In the genomic region with DNA sequence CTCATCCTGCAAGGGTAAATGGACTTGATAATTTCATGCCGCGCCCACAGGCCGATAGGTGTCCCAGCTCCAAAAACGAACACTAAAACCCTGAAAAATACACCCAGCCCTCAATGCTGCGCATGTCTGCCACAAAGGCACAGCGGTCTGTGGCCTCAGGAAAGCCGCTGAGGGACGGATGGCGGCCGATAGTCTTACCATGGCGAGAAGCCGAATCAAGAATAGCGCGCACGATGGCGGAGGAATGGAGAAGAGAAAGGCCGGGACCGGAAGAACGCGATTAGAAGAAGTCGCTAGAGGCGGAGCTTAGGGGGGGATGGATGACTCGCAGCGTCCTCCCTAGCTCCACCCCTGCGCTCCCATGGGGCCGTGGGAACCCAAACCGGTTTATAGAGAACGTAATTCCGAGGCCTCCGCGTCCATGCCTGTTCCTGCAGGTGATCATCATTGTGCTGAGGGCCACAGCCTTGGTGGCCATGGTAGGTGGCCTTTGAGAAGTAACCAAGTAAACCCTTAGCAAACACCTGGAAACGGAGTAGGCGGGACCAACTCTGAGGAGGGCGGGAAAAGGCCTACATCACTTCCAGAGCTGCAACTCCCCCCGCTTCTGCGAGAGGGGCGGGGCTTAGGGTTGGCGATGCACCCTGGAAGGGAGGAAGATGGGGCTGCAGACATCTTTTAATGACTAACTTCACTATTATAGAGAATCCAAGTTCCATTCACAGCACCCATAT, we compare ENCODE assay signal across 8 mouse cellular contexts. TPM values are rescaled to one million over a fixed set of nuclear protein-coding genes. Genes with fewer than 3 reads are reported as not detected.
DNase-seq lines count a peak whose midpoint lies in the region; ATAC-seq and TF ChIP-seq lines count a peak whose summit lies in the region.

A gene (minus strand): TSS at position 476 of the 734 bp plus-strand sequence.

- DNase-seq in A20 (ENCODE audit: low read depth, low spot score) (peak; percentile 92), liver (peak; percentile 91)
- peak; percentile 84 to 91 for DNase-seq in heart, adult 9 months (ENCODE audit: low spot score in 2 of 2)
- DNase-seq in spleen, postnatal 4 days (ENCODE audit: low spot score in 2 of 2): peak; percentile 86 to 89

- no peak for TF ChIP-seq CTCF in bone marrow macrophage, adult 2 months (IDR thresholded peaks at IDR 0.05; ENCODE audit: low read depth, low read length)
- no peak for TF ChIP-seq CTCF in embryonic fibroblast, embryonic 13.5 days (IDR thresholded peaks at IDR 0.05; ENCODE audit: borderline replicate concordance, insufficient read depth, low read length)

- H3K27ac ChIP-seq in bone marrow macrophage, adult 2 months (ENCODE audit: insufficient read depth, low read depth, low read length): peak within 1 kb of the TSS; percentile 81
- H3K27ac ChIP-seq in embryonic fibroblast, embryonic 13.5 days (ENCODE audit: insufficient read depth, low read length): peak within 1 kb of the TSS; percentile 88
- peak within 1 kb of the TSS; percentile 96 for H3K27ac ChIP-seq in kidney, embryonic 15.5 days

- H3K36me3 ChIP-seq in kidney, embryonic 15.5 days: peaks cover 21% of the 10 kb centered on the region

- no peak for TF ChIP-seq POLR2A in bone marrow macrophage, adult 2 months (IDR thresholded peaks at IDR 0.05; ENCODE audit: borderline replicate concordance, low read depth, low read length)
- peak; percentile 96 for TF ChIP-seq POLR2A in embryonic fibroblast, embryonic 13.5 days (IDR thresholded peaks at IDR 0.05; ENCODE audit: low read depth, low read length)

- H3K27me3 ChIP-seq in kidney, embryonic 15.5 days: no peaks in the 10 kb centered on the region

- no peaks in the 10 kb centered on the region for H3K4me1 ChIP-seq in bone marrow macrophage, adult 2 months (ENCODE audit: control insufficient read depth, insufficient read depth, low read length)
- H3K4me1 ChIP-seq in embryonic fibroblast, embryonic 13.5 days (ENCODE audit: control insufficient read depth, insufficient read depth, low read length): no peaks in the 10 kb centered on the region
- H3K4me1 ChIP-seq in kidney, embryonic 15.5 days: no peaks in the 10 kb centered on the region

- peak within 1 kb of the TSS; percentile 66 for H3K4me2 ChIP-seq in kidney, embryonic 15.5 days

- H3K9ac ChIP-seq in kidney, embryonic 15.5 days: peak within 1 kb of the TSS; percentile 75

- WGBS in kidney, embryonic 15.5 days: 19% methylated on average over 38 of the region's 38 CpGs

- H3K4me3 ChIP-seq in bone marrow macrophage, adult 2 months (ENCODE audit: insufficient read depth, low read length): peak within 1 kb of the TSS; percentile 90
- H3K4me3 ChIP-seq in embryonic fibroblast, embryonic 13.5 days (ENCODE audit: insufficient read depth, low read length): peak within 1 kb of the TSS; percentile 100
- peak within 1 kb of the TSS; percentile 60 for H3K4me3 ChIP-seq in kidney, embryonic 15.5 days (replicated peaks)

- peak; percentile 96 for ATAC-seq in kidney, embryonic 15.5 days (replicated peaks; ENCODE audit: low FRiP score)
- ATAC-seq in monocyte, adult 5-6 weeks (replicated peaks; ENCODE audit: insufficient number of reproducible peaks, low FRiP score, low TSS enrichment, poor library complexity, severe bottlenecking): peak; percentile 93

- H3K9me3 ChIP-seq in kidney, embryonic 15.5 days (replicated peaks): no peaks in the 10 kb centered on the region

RNA-seq across cellular contexts. Expression of the gene that starts here (rescaled TPM):
- polyA plus RNA-seq in bone marrow macrophage, adult 2 months (2012; ENCODE audit: insufficient read depth, insufficient read length, missing spikeins): 1,242 and 1,471 TPM in 2 replicates
- polyA plus RNA-seq in embryonic fibroblast, embryonic 13.5 days (2011; ENCODE audit: insufficient read length, low read depth, missing spikeins): 1,160 and 1,325 TPM in 2 replicates
- polyA plus RNA-seq in kidney, embryonic 15.5 days (2015; fragmentation: Nextera tagmentation; extraction: Ambion mirVana): 577 and 689 TPM in 2 replicates
- total RNA-seq in monocyte, adult 5-6 weeks (2017): 1,433 to 1,582 TPM (median 1,501 TPM) in 3 replicates

Comparison
In these comparisons a context has a peak if more than half of its experiments do, and no peak if none do; other contexts are left out.
1. Peak in every context shown above with its lines: DNase-seq, ATAC-seq, H3K4me3 ChIP-seq and H3K27ac ChIP-seq.